Mouse (Mus musculus) embryonic facial prominence, embryonic 15.5 days (tissue): ENCODE measurements around the gene Chn1. TPM values are rescaled to one million over a fixed set of nuclear protein-coding genes. Genes with fewer than 3 reads are reported as not detected.

Experiments used
- polyA plus RNA-seq: library from polyadenylated mRNA; unstranded; fragments of >200 nt; fragmentation: Nextera tagmentation; extraction: Ambion mirVana; gene quantifications from 2 replicates; pipeline ENCODE4 v1.2.1, GENCODE M21; 2015

Gene Chn1
- polyA plus RNA-seq, 1 experiment from 2014 or later: 25.2 TPM

Other genes with a start within 250 kb of the Chn1 start
- 17.5 and 20.0 TPM in 2 replicates for gene Wipf1, start 245.6 kb downstream of the Chn1 start, polyA plus RNA-seq
- gene Chrna1, start 195.0 kb downstream of the Chn1 start, polyA plus RNA-seq: 14.1 and 19.8 TPM in 2 replicates
- 57.5 and 62.2 TPM in 2 replicates for gene Atf2, start 117.3 kb upstream of the Chn1 start, polyA plus RNA-seq
- 982 and 1,030 TPM in 2 replicates for gene Atp5g3, start 136.0 kb upstream of the Chn1 start, polyA plus RNA-seq